Mouse (Mus musculus) lung, embryonic 15.5 days (tissue): ENCODE measurements around the gene Rnase13. TPM values are rescaled to one million over a fixed set of nuclear protein-coding genes. Genes with fewer than 3 reads are reported as not detected.
"Not testable (repeated sequence)": the region's sequence is repeated elsewhere in the genome, so short reads cannot be mapped to it uniquely, and the experiment has no call there.

Experiments used
- ATAC-seq: fragments of 200-750 bp; cut with Nextera tagmentation; 2 replicates; pipeline ENCODE4 v1.8.0; 2017; ENCODE audit warnings: moderate number of reproducible peaks, borderline replicate concordance; ENCODE audit not compliant: low FRiP score, low TSS enrichment; ENCODE audit errors: extremely low read depth
- H3K27ac ChIP-seq: fragments of 300-500 bp; sonication (generic); 2 replicates; pipeline ENCODE4 v1.5.1; 2015; ENCODE audit warnings: moderate library complexity, mild to moderate bottlenecking, inconsistent platforms
- H3K27me3 ChIP-seq: fragments of 300-500 bp; sonication (generic); 2 replicates; pipeline ENCODE4 v1.6.1; 2015; ENCODE audit warnings: inconsistent platforms
- H3K36me3 ChIP-seq: fragments of 300-500 bp; sonication (generic); 2 replicates; pipeline ENCODE4 v1.6.1; 2015; ENCODE audit warnings: inconsistent platforms
- H3K4me1 ChIP-seq: fragments of 300-500 bp; sonication (generic); 2 replicates; pipeline ENCODE4 v1.6.1; 2015; ENCODE audit warnings: inconsistent platforms
- H3K4me2 ChIP-seq: fragments of 300-500 bp; sonication (generic); 2 replicates; pipeline ENCODE4 v1.6.1; 2015; ENCODE audit warnings: inconsistent platforms, mild to moderate bottlenecking, moderate library complexity
- H3K4me3 ChIP-seq: fragments of 300-500 bp; sonication (generic); 2 replicates; pipeline ENCODE4 v1.5.1; 2015; ENCODE audit warnings: mild to moderate bottlenecking, inconsistent platforms
- H3K9ac ChIP-seq: fragments of 300-500 bp; sonication (generic); 2 replicates; pipeline ENCODE4 v1.6.1; 2015; ENCODE audit warnings: inconsistent platforms
- H3K9me3 ChIP-seq: fragments of 300-500 bp; sonication (generic); 2 replicates; pipeline ENCODE4 v1.6.1; 2016; ENCODE audit warnings: inconsistent platforms
- WGBS: fragments of 180-500 bp; shearing (Covaris S2); methylation state at CpG from one replicate; pipeline ENCODE4 v1.1.7; 2015; 5-methylcytosine and 5-hydroxymethylcytosine counted together
- polyA plus RNA-seq: library from polyadenylated mRNA; unstranded; fragments of >200 nt; fragmentation: Nextera tagmentation; extraction: Ambion mirVana; gene quantifications from 2 replicates; pipeline ENCODE4 v1.2.1, GENCODE M21; 2015

The Rnase13 gene
- polyA plus RNA-seq, 1 experiment from 2014 or later, result not detected

GRCm38 (mm10) chr14:51926930-51927329 lies 4.4 kb upstream of the Rnase13 start:
- H3K4me2 ChIP-seq, H3K27ac ChIP-seq, H3K9me3 ChIP-seq, H3K9ac ChIP-seq, H3K27me3 ChIP-seq, H3K36me3 ChIP-seq, ATAC-seq, H3K4me3 ChIP-seq: not testable (repeated sequence)
- 92% methylated on average over 11 of the region's 11 CpGs for WGBS
- H3K4me1 ChIP-seq, result peaks cover 23% of the 10 kb centered on the region

GRCm38 (mm10) chr14:51923492-51923891 lies 919 bp upstream of the Rnase13 start:
- Histone ChIP-seq H3K9me3 (no peaks in the 10 kb centered on the region), H3K4me2 (no peak overlapping the region), H3K4me1 (peaks cover 14% of the 10 kb centered on the region), H3K27ac (no peak overlapping the region), H3K36me3 (no peaks in the 10 kb centered on the region), H3K27me3 (no peaks in the 10 kb centered on the region), H3K9ac (no peak overlapping the region), H3K4me3 (no peak overlapping the region)
- 68% methylated on average over 4 of the region's 4 CpGs for WGBS
- ATAC-seq, result no peak

- Histone ChIP-seq H3K36me3 (no peaks in the 10 kb centered on the region), H3K4me3 (no peak overlapping the region), H3K27me3 (no peaks in the 10 kb centered on the region), H3K27ac (no peak overlapping the region), H3K9ac (no peak overlapping the region), H3K4me1 (peaks cover 14% of the 10 kb centered on the region), H3K9me3 (no peaks in the 10 kb centered on the region), H3K4me2 (no peak overlapping the region)
- WGBS, result 93% methylated on average over 2 of the region's 2 CpGs
- ATAC-seq, result no peak
Observed at GRCm38 (mm10) chr14:51922910-51923309, 337 bp upstream of the Rnase13 start.

DNA sequence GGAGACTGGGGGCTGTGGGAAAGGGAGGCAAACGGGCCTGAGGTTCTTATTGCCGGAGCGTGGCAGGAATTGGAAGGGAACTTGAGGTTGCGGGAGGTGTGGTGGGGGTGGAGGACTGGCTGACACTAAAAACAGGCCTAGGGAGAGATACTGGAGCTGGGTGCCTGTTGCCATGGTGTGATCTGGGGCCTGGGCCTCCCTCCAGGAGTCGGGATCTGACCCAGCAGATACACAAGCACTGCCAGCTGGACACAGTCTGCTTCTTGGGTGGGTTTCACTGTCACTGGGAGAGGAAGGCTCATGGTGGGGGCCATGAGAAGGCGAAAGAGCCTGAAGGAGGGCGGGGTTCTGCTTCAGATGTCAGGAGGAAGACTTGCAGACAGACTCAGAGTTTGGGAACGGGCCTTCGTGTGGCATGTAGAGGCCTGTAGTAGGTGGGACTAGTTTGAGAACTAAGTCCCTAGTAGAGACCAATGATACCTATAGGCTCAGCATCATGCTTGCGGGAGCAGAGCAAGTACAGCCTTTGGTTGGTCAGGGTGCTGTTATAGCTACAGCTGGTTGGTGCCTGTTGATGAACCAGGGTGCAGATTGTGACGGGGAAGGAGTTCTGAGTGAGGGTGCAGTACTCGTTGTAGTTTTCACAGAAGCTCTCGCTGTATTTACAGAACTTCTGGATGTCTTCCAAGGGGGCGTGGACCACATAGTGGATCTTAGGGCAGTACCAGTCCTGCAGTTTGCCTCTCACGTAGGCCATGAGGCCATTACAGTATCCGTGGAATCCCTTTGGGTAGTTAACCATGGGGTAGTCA lies 608 bp downstream of the Rnase13 start:
- Histone ChIP-seq H3K27me3 (no peaks in the 10 kb centered on the region), H3K9me3 (no peaks in the 10 kb centered on the region), H3K4me3 (no peak overlapping the region), H3K4me2 (no peak overlapping the region), H3K36me3 (no peaks in the 10 kb centered on the region), H3K27ac (peak overlapping the region; percentile 59), H3K9ac (no peak overlapping the region), H3K4me1 (peaks cover 14% of the 10 kb centered on the region)
- peak; percentile 81 for ATAC-seq
- WGBS, result 53% methylated on average over 16 of the region's 16 CpGs

- Histone ChIP-seq H3K4me1 (peaks cover 29% of the 10 kb centered on the region), H3K4me3 (no peak overlapping the region), H3K27me3 (no peaks in the 10 kb centered on the region), H3K36me3 (no peaks in the 10 kb centered on the region), H3K4me2 (no peak overlapping the region), H3K27ac (no peak overlapping the region), H3K9ac (no peak overlapping the region), H3K9me3 (no peaks in the 10 kb centered on the region)
- ATAC-seq, result no peak
- WGBS, result 84% methylated on average over 4 of the region's 4 CpGs
Observed at GRCm38 (mm10) chr14:51918966-51919365, 3.6 kb downstream of the Rnase13 start.

GRCm38 (mm10) chr14:51918125-51918524 lies 4.4 kb downstream of the Rnase13 start, which contains the start of gene Tppp2:
TSS of gene Tppp2 (plus strand) at chr14:51918425.
- no peak within 1 kb of the TSS for H3K4me2 ChIP-seq
- ATAC-seq, result no peak
- no peak within 1 kb of the TSS for H3K27ac ChIP-seq
- H3K4me3 ChIP-seq, result no peak within 1 kb of the TSS
- 75% methylated on average over 4 of the region's 4 CpGs for WGBS
- H3K9me3 ChIP-seq, result no peaks in the 10 kb centered on the region
- no peak within 1 kb of the TSS for H3K9ac ChIP-seq
- H3K4me1 ChIP-seq, result peaks cover 30% of the 10 kb centered on the region
- no peaks in the 10 kb centered on the region for H3K27me3 ChIP-seq
- no peaks in the 10 kb centered on the region for H3K36me3 ChIP-seq

- WGBS, result 79% methylated on average over 4 of the region's 4 CpGs
- Histone ChIP-seq H3K9me3 (no peaks in the 10 kb centered on the region), H3K27me3 (no peaks in the 10 kb centered on the region), H3K4me3 (no peak overlapping the region), H3K36me3 (no peaks in the 10 kb centered on the region), H3K9ac (no peak overlapping the region), H3K4me1 (peaks cover 28% of the 10 kb centered on the region), H3K4me2 (no peak overlapping the region), H3K27ac (no peak overlapping the region)
- no peak for ATAC-seq
Observed at GRCm38 (mm10) chr14:51916539-51916938, 6.0 kb downstream of the Rnase13 start.

- WGBS, result 8% methylated on average over 3 of the region's 3 CpGs
- no peaks in the 10 kb centered on the region for H3K9me3 ChIP-seq
- peaks cover 25% of the 10 kb centered on the region for H3K4me1 ChIP-seq
- no peak for ATAC-seq
- no peaks in the 10 kb centered on the region for H3K36me3 ChIP-seq
- peak overlapping the region; percentile 80; the same call in 1 of the 2 replicates for H3K4me2 ChIP-seq
- peak overlapping the region; percentile 85 for H3K27ac ChIP-seq
- H3K9ac ChIP-seq, result no peak overlapping the region
- no peak overlapping the region for H3K4me3 ChIP-seq
- H3K27me3 ChIP-seq, result no peaks in the 10 kb centered on the region; the same call in 1 of the 2 replicates
Observed at GRCm38 (mm10) chr14:51915030-51915429, 7.5 kb downstream of the Rnase13 start.

- peak within 1 kb of the TSS; percentile 85 for H3K27ac ChIP-seq
- H3K27me3 ChIP-seq, result no peaks in the 10 kb centered on the region; the same call in 1 of the 2 replicates
- ATAC-seq, result peak; percentile 88
- WGBS, result 2% methylated on average over 21 of the region's 23 CpGs
- H3K36me3 ChIP-seq, result no peaks in the 10 kb centered on the region
- peak within 1 kb of the TSS; percentile 56 for H3K4me3 ChIP-seq
- H3K4me1 ChIP-seq, result peaks cover 25% of the 10 kb centered on the region
- peak within 1 kb of the TSS; percentile 80 for H3K4me2 ChIP-seq
- H3K9me3 ChIP-seq, result no peaks in the 10 kb centered on the region
- H3K9ac ChIP-seq, result peak within 1 kb of the TSS; percentile 50
Observed at GRCm38 (mm10) chr14:51913960-51914762, 8.4 kb downstream of the Rnase13 start, which contains the start of gene Ndrg2. TSS of gene Ndrg2 (minus strand) at chr14:51914158.

DNA sequence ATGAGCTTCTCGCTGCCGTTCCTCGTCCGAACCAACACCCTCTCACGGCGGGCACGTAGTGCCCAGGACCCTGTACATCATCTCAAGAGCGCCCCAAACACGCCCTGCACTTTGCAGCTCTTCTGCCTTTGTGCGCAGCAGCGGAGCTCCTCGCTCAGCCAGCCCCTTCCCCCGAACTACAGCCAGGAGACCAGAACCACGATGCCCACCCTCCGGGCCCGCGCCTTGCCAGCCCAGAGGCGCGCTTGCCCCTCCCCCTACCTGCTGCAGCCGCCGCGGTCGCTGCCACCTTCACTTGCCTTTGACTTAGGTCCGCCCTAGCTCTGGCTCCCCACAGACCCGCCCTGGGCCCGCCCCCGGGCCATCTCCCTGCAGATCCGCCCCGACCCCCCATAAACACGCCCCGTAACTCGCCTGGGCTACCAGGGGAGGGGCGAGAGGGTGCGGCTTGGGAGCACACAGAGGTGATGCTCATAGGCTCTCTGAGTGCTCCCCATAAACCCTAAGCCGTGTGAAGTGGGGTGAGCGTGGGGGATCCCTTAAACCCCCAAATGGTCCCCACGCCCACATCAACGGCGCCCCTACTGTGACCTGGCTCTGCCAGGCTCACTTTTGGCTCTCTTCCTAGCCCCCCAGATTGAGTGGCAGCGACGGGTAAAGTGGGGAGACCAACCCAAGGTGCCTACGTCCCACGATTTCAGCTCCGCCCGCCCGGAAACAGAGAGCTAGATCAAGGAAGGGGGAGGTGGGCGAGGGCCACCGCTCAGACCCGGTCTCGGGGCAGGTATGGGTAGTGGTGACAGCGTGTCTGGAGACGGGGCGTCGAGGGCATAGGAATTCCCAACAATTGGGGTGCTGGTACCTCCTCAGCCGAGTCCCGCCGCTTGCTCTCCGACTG lies 9.3 kb downstream of the Rnase13 start:
- ATAC-seq, result peak; percentile 86
- WGBS, result under 1% methylated on average over 58 of the region's 58 CpGs
- peak overlapping the region; percentile 50 for H3K9ac ChIP-seq
- no peaks in the 10 kb centered on the region for H3K36me3 ChIP-seq
- peak overlapping the region; percentile 80 for H3K4me2 ChIP-seq
- H3K27me3 ChIP-seq, result no peaks in the 10 kb centered on the region; the same call in 1 of the 2 replicates
- no peaks in the 10 kb centered on the region for H3K9me3 ChIP-seq
- peak overlapping the region; percentile 56 for H3K4me3 ChIP-seq
- H3K27ac ChIP-seq, result peak overlapping the region; percentile 85
- peaks cover 25% of the 10 kb centered on the region for H3K4me1 ChIP-seq

GRCm38 (mm10) chr14:51912391-51913061 lies 10.0 kb downstream of the Rnase13 start:
- Histone ChIP-seq H3K4me1 (peaks cover 25% of the 10 kb centered on the region), H3K36me3 (no peaks in the 10 kb centered on the region), H3K27ac (0 out of 2 replicates have a peak overlapping the region, but pooled peaks have one; percentile 85), H3K27me3 (no peaks in the 10 kb centered on the region; the same call in 1 of the 2 replicates), H3K9me3 (no peaks in the 10 kb centered on the region), H3K4me2 (peak overlapping the region; percentile 80), H3K4me3 (peak overlapping the region; percentile 56), H3K9ac (peak overlapping the region; percentile 50)
- ATAC-seq, result peak; percentile 9; the same call in 1 of the 2 replicates
- WGBS, result 12% methylated on average over 14 of the region's 14 CpGs
